Mouse (Mus musculus) cerebellum, postnatal 4 days (tissue): ENCODE measurements around the gene Ccdc38.

Experiments used
- DNase-seq, 2 experiments: peaks; one replicate each; pipeline ENCODE4 v3.0.0; 2022; ENCODE audit warnings: low spot score in 2 of 2, mixed read lengths in 1 of 2

The Ccdc38 gene

GRCm38 (mm10) chr10:93540431-93541210, at the start of gene Ccdc38:
Gene Ccdc38 (plus strand): TSS chr10:93540632.
- DNase-seq: no peak

GRCm38 (mm10) chr10:93500864-93501263, 39.6 kb upstream of the Ccdc38 start:
- DNase-seq: no peak

GRCm38 (mm10) chr10:93501346-93501745, 39.1 kb upstream of the Ccdc38 start:
- DNase-seq: no peak

GRCm38 (mm10) chr10:93508383-93508970, 32.0 kb upstream of the Ccdc38 start:
- DNase-seq: no peak

DNA sequence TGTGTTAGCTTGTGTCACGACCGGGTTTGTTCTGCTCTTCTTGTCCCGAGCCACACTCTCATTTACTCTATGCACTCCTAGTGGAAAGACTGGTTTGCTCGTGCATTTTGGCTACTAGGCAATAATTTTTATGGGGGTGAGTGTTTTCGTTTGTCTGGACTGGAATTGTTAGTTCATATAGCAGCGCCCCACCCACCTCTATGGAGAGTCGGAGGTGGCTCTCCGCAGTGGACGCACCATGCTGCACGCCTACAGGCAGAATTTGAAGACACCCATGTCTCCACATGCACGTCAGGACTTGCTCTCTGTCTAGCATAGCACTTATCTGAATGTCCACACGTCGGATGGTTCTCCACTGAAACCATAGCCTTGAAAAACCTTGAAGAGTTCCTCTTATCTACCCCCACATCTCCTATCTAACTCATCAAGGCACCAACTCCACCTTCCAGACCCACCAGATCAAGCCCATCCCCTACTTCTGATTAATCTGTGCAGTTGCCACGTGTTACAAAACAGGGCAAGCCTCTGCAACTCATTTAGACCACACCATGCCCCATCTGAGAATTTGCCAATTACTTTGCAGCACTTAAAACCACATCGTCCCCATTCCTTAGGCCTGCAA, 30.8 kb upstream of the Ccdc38 start:
- no peak for DNase-seq

DNA sequence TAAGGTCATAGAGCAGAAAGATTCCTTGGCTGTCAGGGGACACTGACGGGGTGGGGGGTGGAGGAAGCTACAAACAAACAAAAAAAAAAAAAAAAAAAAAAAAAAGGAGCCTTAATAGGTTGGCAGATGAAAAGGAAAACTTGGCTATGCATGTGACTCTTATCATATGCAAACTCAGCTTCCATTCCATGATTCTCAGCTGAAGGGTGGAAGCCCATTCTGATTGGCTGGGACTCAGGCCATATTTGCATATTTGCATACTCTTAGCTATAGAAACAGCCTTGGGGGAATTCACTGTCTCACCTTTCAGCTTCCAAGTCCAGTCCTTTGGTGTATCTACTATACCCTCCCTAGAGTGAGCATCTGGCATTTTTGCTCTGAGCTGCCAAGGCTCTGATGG, 25.0 kb upstream of the Ccdc38 start:
- DNase-seq: no peak

DNA sequence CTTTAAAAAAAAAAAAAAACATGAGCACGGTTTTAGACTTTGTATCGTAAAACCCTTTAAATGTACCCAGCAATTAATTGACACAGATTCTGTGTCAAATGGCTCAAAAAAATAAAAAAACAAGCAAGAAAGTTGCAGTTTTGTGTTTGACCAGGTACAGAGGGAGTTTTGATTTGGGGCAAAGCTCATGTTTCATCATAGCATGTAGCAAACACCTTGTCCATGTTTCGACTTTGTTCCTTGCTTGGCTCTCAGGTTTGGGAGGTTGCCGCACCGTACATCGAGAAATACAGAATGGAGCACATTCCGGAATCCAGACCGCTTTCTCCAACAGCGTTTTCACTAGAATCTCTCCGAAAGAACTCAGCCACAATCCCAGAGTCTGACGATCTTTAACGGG, 24.5 kb upstream of the Ccdc38 start:
- no peak for DNase-seq

DNA sequence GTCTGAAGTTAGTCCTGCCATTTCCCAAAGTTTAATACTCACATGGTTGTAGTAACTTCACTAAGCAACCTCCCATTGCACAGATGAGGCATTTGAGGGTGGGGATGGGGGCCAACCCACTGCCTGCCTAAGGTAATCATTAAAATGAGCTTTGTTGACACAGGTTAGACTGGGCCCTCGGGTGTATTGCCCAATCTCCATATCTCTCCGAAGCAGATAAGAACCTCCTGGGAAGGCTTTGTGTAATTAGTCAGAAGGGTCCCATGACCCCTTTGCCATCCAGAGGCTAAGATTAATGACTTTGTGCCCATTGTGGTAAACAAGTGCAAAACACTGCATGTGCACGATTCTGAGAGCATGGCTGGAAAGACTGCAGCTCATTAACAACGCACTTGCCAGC, 22.7 kb upstream of the Ccdc38 start:
- DNase-seq: no peak

DNA sequence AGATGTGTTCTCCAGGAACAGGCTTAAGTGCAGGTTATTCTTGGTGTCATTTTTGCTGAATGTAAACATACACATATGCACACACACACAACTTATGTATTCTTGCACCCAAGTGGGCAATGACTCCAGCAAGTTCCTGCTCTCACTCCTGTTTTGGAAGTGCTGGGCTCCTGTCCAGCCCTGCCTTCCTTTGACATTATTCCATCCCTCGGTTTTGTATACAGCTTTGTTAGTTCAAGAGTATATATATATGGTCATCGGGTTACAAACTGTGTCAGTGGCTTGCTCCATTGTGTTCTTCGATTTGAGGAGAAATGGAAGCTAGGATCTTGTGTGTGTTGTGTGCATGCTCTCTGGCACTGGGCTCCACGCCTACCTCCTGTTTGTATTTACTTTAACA, 22.2 kb upstream of the Ccdc38 start:
- DNase-seq: no peak

GRCm38 (mm10) chr10:93518620-93519019, 21.8 kb upstream of the Ccdc38 start:
- no peak for DNase-seq

- DNase-seq: no peak
Observed at GRCm38 (mm10) chr10:93519159-93519558, 21.3 kb upstream of the Ccdc38 start.

- DNase-seq: no peak
Observed at GRCm38 (mm10) chr10:93519756-93520155, 20.7 kb upstream of the Ccdc38 start.

GRCm38 (mm10) chr10:93520994-93521393, 19.4 kb upstream of the Ccdc38 start:
- no peak for DNase-seq

GRCm38 (mm10) chr10:93525329-93525728, 15.1 kb upstream of the Ccdc38 start:
- no peak for DNase-seq

DNA sequence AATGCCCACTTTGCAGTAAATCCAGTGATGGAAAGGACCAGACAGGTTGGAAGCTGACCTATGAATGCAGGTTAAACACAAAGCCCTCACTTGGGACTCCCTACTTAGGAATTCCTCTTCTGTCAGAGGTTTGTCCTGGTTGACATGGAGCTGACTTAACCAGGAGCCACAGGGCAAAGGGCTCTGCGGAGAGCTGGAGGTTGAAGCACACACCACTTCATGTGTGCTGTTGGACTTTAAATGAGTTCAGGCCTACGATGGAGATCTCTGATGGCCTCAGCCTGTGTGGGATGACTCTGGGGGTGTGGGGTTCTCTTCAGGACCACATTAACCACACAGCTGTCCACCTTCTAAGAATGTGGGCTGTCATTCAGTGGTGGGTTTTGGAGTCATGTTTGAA, 2.1 kb upstream of the Ccdc38 start:
- DNase-seq: no peak

DNA sequence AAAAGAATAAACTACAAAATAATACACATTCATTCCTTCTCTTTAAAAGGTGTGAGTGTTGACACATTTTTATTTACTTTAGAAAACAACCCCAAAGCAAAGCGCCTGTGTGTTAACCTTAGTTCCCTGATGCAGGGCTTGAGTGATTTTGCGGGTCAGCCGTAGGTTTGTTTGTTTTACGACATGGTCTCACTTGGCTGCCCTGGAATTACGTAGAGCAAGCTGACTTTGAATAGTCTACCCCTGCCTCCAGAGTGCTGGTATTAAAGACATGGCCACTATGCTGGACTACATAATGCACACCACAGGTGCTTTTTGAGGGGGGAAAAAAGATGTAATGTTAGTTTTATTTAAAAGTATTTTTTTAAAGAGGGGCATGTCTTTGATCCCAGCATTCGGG, 1.6 kb upstream of the Ccdc38 start:
- DNase-seq: no peak

- DNase-seq: peak; percentile 39 to 71
Observed at GRCm38 (mm10) chr10:93539775-93540430, 529 bp upstream of the Ccdc38 start, which contains the start of gene Amdhd1. Gene Amdhd1 (minus strand): TSS chr10:93540033.

- no peak for DNase-seq
Observed at GRCm38 (mm10) chr10:93541585-93541984, 1.2 kb downstream of the Ccdc38 start.

DNA sequence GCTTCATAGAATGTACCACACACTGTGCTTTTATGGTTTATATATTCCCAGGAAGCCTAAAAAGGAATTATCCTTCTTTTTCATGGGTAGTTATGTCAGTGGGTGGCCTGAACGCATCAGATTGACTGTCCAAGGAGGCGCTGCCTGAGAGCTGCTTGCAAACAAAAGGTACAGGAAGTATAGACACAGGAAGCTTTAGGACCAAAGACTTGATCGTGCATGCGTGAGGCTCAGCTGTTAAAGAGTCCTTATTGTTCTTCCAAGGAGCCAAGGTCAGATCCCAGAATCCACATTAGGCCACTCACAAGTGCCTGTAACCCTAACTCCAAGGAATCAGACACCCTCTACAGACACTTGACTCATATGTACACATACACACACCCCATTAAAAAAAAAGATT, 1.9 kb downstream of the Ccdc38 start:
- no peak for DNase-seq

DNA sequence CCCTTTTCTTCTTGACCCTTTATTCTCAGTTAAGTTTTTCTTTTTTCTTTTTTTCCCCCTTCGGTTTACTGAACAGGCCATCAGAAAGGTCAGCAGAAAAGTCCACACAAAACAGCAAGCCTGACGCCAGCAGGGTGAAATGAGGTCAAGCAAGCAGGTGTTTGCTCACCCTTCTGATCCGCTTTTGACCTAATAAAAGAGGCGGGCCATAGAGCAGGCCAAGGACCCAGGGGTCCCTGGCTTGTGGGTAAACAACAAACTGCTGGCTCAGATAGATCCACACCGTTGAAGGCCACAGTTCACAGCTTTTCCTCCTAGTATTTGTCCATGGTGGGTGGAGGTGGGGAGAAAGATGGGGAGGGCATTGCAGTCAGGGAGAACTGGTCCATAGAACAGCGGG, 2.7 kb downstream of the Ccdc38 start:
- DNase-seq: no peak

DNA sequence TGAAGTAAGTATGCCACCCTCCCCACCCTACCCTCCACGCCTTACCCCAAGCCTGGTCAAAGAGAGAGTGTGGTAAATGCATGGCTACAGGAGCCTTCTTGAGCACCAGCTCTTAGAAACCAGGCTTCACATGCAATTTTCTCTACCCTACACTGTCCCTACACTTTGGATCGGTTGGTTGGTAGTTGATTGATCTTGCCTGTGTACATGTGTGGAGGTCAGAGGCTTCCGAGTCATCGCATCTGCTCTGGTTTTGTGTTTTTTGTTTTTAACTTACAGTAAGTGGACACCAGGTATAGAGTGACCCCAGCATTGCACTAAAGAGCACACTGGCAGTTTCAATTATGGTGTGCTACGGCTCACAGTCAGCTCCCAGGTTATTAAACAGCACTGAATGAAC, 3.7 kb downstream of the Ccdc38 start:
- DNase-seq: no peak

GRCm38 (mm10) chr10:93547741-93548270, 7.4 kb downstream of the Ccdc38 start:
- no peak for DNase-seq
